Mouse (Mus musculus): Measurements from ENCODE around the gene Kif16b. TPM values are rescaled to one million over a fixed set of nuclear protein-coding genes. Genes with fewer than 3 reads are reported as not detected.

The Kif16b gene
- polyA plus RNA-seq, 1 experiment from 2014 or later, result 16.4 TPM

GRCm38 (mm10) chr2:142610206-142610605, 291.1 kb downstream of the Kif16b start:
- no peaks in the 10 kb centered on the region for H3K27me3 ChIP-seq (ENCODE audit: control insufficient read depth, insufficient read depth, low read length)
- 79% methylated on average over 5 of the region's 5 CpGs for WGBS
- H3K4me1 ChIP-seq (ENCODE audit: control insufficient read depth, insufficient read depth, low read length), result no peaks in the 10 kb centered on the region
- no peak overlapping the region for H3K4me2 ChIP-seq (ENCODE audit: low read depth, low read length)
- no peak overlapping the region for H3K27ac ChIP-seq (ENCODE audit: low read length)
- no peak for ATAC-seq (ENCODE audit: insufficient read depth, low FRiP score)
- no peaks in the 10 kb centered on the region for H3K36me3 ChIP-seq (ENCODE audit: control insufficient read depth, insufficient read depth, low read length)
- no peaks in the 10 kb centered on the region for H3K9me3 ChIP-seq (replicated peaks; ENCODE audit: control insufficient read depth, low read length)
- H3K9ac ChIP-seq (ENCODE audit: low read length), result no peak overlapping the region
- no peak overlapping the region for H3K4me3 ChIP-seq (replicated peaks; ENCODE audit: low read length)

DNA sequence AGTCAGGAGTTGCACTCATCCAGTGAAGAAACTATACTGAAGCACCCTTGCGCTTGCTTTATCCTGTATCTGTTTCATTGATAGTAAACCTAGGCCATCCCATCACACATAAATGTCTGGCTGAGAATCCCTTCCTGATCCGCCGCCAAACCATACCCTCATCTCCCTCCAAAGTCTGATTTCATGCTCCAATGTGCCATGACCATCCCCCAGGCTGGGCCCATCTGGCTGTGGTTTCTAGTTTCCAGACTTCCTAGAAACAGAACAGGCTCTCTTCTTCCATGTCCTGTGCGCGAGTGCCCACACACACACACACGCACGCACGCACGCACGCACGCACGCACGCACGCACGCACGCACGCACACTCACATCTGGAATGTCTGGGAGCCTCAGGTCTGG, 292.6 kb downstream of the Kif16b start:
- no peak overlapping the region for H3K4me2 ChIP-seq (ENCODE audit: low read depth, low read length)
- H3K27ac ChIP-seq (ENCODE audit: low read length), result no peak overlapping the region
- H3K9me3 ChIP-seq (replicated peaks; ENCODE audit: control insufficient read depth, low read length), result no peaks in the 10 kb centered on the region
- H3K9ac ChIP-seq (ENCODE audit: low read length), result no peak overlapping the region
- no peaks in the 10 kb centered on the region for H3K27me3 ChIP-seq (ENCODE audit: control insufficient read depth, insufficient read depth, low read length)
- 89% methylated on average over 17 of the region's 17 CpGs for WGBS
- H3K36me3 ChIP-seq (ENCODE audit: control insufficient read depth, insufficient read depth, low read length), result no peaks in the 10 kb centered on the region
- no peak overlapping the region for H3K4me3 ChIP-seq (replicated peaks; ENCODE audit: low read length)
- no peak for ATAC-seq (ENCODE audit: insufficient read depth, low FRiP score)
- no peaks in the 10 kb centered on the region for H3K4me1 ChIP-seq (ENCODE audit: control insufficient read depth, insufficient read depth, low read length)

DNA sequence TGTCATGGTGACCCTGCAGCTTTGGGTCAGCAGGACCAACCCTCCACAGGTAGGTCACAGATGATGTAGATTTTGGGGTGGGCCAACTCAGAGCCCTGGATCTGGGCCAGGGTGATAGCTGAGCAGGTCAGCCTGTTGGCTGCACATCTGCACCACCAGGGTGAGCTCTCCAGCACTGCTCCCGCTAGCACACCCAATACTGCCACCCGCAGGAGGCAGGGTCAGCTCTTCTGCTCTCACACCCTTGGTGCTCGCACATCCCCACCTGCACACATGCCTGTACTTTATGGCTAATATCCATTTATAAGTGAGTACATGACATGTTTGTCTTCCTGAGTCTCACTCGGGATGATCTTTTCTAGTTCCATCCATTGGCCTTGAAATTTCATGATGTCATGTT, 296.6 kb downstream of the Kif16b start:
- WGBS, result 74% methylated on average over 4 of the region's 4 CpGs
- no peak overlapping the region for H3K9ac ChIP-seq (ENCODE audit: low read length)
- no peaks in the 10 kb centered on the region for H3K4me1 ChIP-seq (ENCODE audit: control insufficient read depth, insufficient read depth, low read length)
- H3K27me3 ChIP-seq (ENCODE audit: control insufficient read depth, insufficient read depth, low read length), result no peaks in the 10 kb centered on the region
- no peak overlapping the region for H3K27ac ChIP-seq (ENCODE audit: low read length)
- no peaks in the 10 kb centered on the region for H3K9me3 ChIP-seq (replicated peaks; ENCODE audit: control insufficient read depth, low read length)
- no peaks in the 10 kb centered on the region for H3K36me3 ChIP-seq (ENCODE audit: control insufficient read depth, insufficient read depth, low read length)
- H3K4me2 ChIP-seq (ENCODE audit: low read depth, low read length), result no peak overlapping the region
- no peak overlapping the region for H3K4me3 ChIP-seq (replicated peaks; ENCODE audit: low read length)
- no peak for ATAC-seq (ENCODE audit: insufficient read depth, low FRiP score)

DNA sequence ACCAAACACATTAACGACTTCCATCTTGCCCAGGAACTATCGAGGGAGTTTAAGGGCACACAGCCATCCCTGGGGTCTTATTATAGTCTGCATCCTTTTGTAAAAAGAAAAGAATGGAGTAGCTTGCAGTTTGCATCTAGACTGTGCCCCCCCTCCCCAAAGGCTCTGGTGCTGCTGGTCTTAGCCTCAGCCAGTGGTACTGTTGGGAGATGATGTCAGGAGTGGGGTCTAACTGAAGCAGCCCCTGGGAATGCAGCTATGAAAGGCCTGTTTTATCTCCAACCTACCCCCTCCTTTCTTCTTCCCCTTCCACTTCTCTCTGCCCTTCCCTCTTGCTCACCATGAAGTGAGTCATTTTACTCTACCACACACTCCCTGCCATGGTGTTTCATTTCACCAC, 298.1 kb downstream of the Kif16b start:
- no peak overlapping the region for H3K27ac ChIP-seq (ENCODE audit: low read length)
- no peak overlapping the region for H3K4me3 ChIP-seq (replicated peaks; ENCODE audit: low read length)
- no peaks in the 10 kb centered on the region for H3K9me3 ChIP-seq (replicated peaks; ENCODE audit: control insufficient read depth, low read length)
- ATAC-seq (ENCODE audit: insufficient read depth, low FRiP score), result no peak
- H3K27me3 ChIP-seq (ENCODE audit: control insufficient read depth, insufficient read depth, low read length), result no peaks in the 10 kb centered on the region
- 72% methylated on average over 2 of the region's 2 CpGs for WGBS
- H3K9ac ChIP-seq (ENCODE audit: low read length), result no peak overlapping the region
- H3K4me2 ChIP-seq (ENCODE audit: low read depth, low read length), result no peak overlapping the region
- H3K36me3 ChIP-seq (ENCODE audit: control insufficient read depth, insufficient read depth, low read length), result no peaks in the 10 kb centered on the region
- H3K4me1 ChIP-seq (ENCODE audit: control insufficient read depth, insufficient read depth, low read length), result no peaks in the 10 kb centered on the region

DNA sequence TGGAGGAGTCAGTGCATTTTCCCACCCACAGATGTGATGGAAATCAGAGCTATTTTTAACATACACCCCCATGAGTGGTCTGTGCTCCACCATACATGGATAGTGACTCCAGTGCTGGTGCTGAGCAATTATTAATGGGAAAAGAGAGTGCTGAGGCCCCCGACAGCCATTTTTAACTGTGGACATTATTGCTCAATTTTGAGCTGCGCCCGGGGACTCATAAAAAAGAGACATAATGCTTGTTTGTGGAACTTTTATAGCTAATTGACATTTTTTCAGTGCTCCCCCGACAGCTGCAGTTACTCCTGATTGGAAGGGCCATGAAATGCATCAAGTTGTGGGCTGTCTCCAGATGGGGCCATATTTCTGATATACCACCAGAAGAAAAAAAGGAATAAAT, 302.1 kb downstream of the Kif16b start:
- Histone ChIP-seq H3K9ac (ENCODE audit: low read length) (no peak overlapping the region), H3K9me3 (replicated peaks; ENCODE audit: control insufficient read depth, low read length) (no peaks in the 10 kb centered on the region), H3K4me2 (ENCODE audit: low read depth, low read length) (no peak overlapping the region), H3K27me3 (ENCODE audit: control insufficient read depth, insufficient read depth, low read length) (no peaks in the 10 kb centered on the region), H3K36me3 (ENCODE audit: control insufficient read depth, insufficient read depth, low read length) (no peaks in the 10 kb centered on the region), H3K4me3 (replicated peaks; ENCODE audit: low read length) (no peak overlapping the region), H3K4me1 (ENCODE audit: control insufficient read depth, insufficient read depth, low read length) (no peaks in the 10 kb centered on the region), H3K27ac (ENCODE audit: low read length) (no peak overlapping the region)
- no peak for ATAC-seq (ENCODE audit: insufficient read depth, low FRiP score)
- 63% methylated on average over 4 of the region's 4 CpGs for WGBS

- Histone ChIP-seq H3K9ac (ENCODE audit: low read length) (no peak overlapping the region), H3K9me3 (replicated peaks; ENCODE audit: control insufficient read depth, low read length) (no peaks in the 10 kb centered on the region), H3K36me3 (ENCODE audit: control insufficient read depth, insufficient read depth, low read length) (no peaks in the 10 kb centered on the region), H3K27me3 (ENCODE audit: control insufficient read depth, insufficient read depth, low read length) (no peaks in the 10 kb centered on the region), H3K27ac (ENCODE audit: low read length) (no peak overlapping the region), H3K4me1 (ENCODE audit: control insufficient read depth, insufficient read depth, low read length) (no peaks in the 10 kb centered on the region), H3K4me2 (ENCODE audit: low read depth, low read length) (no peak overlapping the region), H3K4me3 (replicated peaks; ENCODE audit: low read length) (no peak overlapping the region)
- WGBS, result 62% methylated on average over 17 of the region's 17 CpGs
- no peak for ATAC-seq (ENCODE audit: insufficient read depth, low FRiP score)
Measured at GRCm38 (mm10) chr2:142596176-142597170, 304.9 kb downstream of the Kif16b start.

DNA sequence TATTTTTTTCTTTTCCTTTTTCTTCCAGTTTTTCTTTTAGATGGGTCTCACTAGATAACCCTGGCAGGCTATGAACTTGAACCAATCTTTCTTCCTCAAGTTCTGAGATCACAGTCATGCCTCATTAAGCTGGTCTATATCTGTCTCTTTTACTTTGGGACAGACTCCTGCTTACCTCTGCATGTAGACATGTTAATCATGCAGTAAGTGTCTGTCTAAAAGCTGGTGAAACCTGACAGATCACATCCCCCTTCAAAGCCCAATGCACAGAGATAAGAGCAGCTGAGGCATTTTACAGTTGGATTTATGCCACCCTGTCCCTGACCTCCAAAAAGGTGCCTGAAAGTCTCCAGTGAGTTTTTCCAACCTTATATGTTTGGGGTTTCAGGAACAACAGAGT, 310.4 kb downstream of the Kif16b start:
- no peak overlapping the region for H3K27ac ChIP-seq (ENCODE audit: low read length)
- H3K4me2 ChIP-seq (ENCODE audit: low read depth, low read length), result no peak overlapping the region
- ATAC-seq (ENCODE audit: insufficient read depth, low FRiP score), result no peak

DNA sequence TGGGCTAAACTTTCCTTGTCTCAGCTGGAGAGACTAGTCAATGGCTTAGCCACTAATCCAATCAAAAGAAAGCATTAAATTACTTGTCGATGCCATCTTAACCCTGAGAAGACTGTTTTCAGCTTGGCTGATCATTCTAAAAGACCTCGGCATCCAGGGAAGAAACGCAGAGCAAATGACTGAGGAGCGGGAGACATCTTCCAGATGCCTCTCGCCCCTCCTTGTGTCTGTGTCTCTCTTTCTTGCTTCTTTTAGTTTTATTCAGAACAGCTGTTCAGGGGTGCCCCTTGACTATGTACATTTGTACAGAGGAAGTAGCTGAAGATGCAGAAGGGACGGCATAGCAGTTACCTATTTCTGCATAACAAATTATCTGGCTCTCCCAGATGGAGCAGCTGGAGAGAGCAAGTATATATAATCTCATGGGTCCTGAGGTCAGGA, 311.0 kb downstream of the Kif16b start:
- H3K4me2 ChIP-seq (ENCODE audit: low read depth, low read length), result no peak overlapping the region
- no peak overlapping the region for H3K9ac ChIP-seq (ENCODE audit: low read length)
- no peaks in the 10 kb centered on the region for H3K4me1 ChIP-seq (ENCODE audit: control insufficient read depth, insufficient read depth, low read length)
- 36% methylated on average over 6 of the region's 6 CpGs for WGBS
- H3K27me3 ChIP-seq (ENCODE audit: control insufficient read depth, insufficient read depth, low read length), result no peaks in the 10 kb centered on the region
- no peak overlapping the region for H3K4me3 ChIP-seq (replicated peaks; ENCODE audit: low read length)
- no peak for ATAC-seq (ENCODE audit: insufficient read depth, low FRiP score)
- no peaks in the 10 kb centered on the region for H3K9me3 ChIP-seq (replicated peaks; ENCODE audit: control insufficient read depth, low read length)
- no peaks in the 10 kb centered on the region for H3K36me3 ChIP-seq (ENCODE audit: control insufficient read depth, insufficient read depth, low read length)
- no peak overlapping the region for H3K27ac ChIP-seq (ENCODE audit: low read length)

More for the DNA sequence above, 310.4 kb downstream of the Kif16b start:
- Histone ChIP-seq H3K9me3 (replicated peaks; ENCODE audit: control insufficient read depth, low read length) (no peaks in the 10 kb centered on the region), H3K27me3 (ENCODE audit: control insufficient read depth, insufficient read depth, low read length) (no peaks in the 10 kb centered on the region), H3K9ac (ENCODE audit: low read length) (no peak overlapping the region), H3K4me1 (ENCODE audit: control insufficient read depth, insufficient read depth, low read length) (no peaks in the 10 kb centered on the region), H3K4me3 (replicated peaks; ENCODE audit: low read length) (no peak overlapping the region), H3K36me3 (ENCODE audit: control insufficient read depth, insufficient read depth, low read length) (no peaks in the 10 kb centered on the region)

GRCm38 (mm10) chr2:142589403-142590283, 311.7 kb downstream of the Kif16b start:
- WGBS, result 74% methylated on average over 14 of the region's 14 CpGs
- Histone ChIP-seq H3K27me3 (ENCODE audit: control insufficient read depth, insufficient read depth, low read length) (no peaks in the 10 kb centered on the region), H3K4me2 (ENCODE audit: low read depth, low read length) (no peak overlapping the region), H3K4me3 (replicated peaks; ENCODE audit: low read length) (no peak overlapping the region), H3K9ac (ENCODE audit: low read length) (no peak overlapping the region), H3K27ac (ENCODE audit: low read length) (no peak overlapping the region), H3K36me3 (ENCODE audit: control insufficient read depth, insufficient read depth, low read length) (no peaks in the 10 kb centered on the region), H3K4me1 (ENCODE audit: control insufficient read depth, insufficient read depth, low read length) (no peaks in the 10 kb centered on the region), H3K9me3 (replicated peaks; ENCODE audit: control insufficient read depth, low read length) (no peaks in the 10 kb centered on the region)
- no peak for ATAC-seq (ENCODE audit: insufficient read depth, low FRiP score)
